25 mouse cellular contexts compared by ENCODE assay signal in genomic region chr2:146087411-146087810, GRCm38 (mm10).
A peak's percentile ranks its signal among the peaks of the same experiment; 100 is the strongest.
DNase-seq lines count a peak whose midpoint lies in the region; ATAC-seq and TF ChIP-seq lines count a peak whose summit lies in the region.
"Had no signal": no experiment of that assay in that cellular context is flagged by ENCODE, and none has a peak within 500 bp of the region (broad histone marks: within the 10 kb centered on the region; RNA-seq: fewer than 3 reads in every experiment).

No protein-coding gene starts in this region.

- WGBS in embryonic facial prominence, embryonic 11.5 days: 100% methylated on average over 1 of the region's 1 CpGs
- 93% methylated on average over 1 of the region's 1 CpGs for WGBS in embryonic facial prominence, embryonic 10.5 days
- WGBS in hindbrain, embryonic 10.5 days: 100% methylated on average over 1 of the region's 1 CpGs
- WGBS in hindbrain, embryonic 16.5 days: 96% methylated on average over 1 of the region's 1 CpGs
- WGBS in midbrain, embryonic 11.5 days: 82% methylated on average over 1 of the region's 1 CpGs
- 95% methylated on average over 1 of the region's 1 CpGs for WGBS in midbrain, embryonic 10.5 days
- 91% methylated on average over 1 of the region's 1 CpGs for WGBS in lung, postnatal 0 days

- no peaks in the 10 kb centered on the region for H3K27me3 ChIP-seq in embryonic facial prominence, embryonic 11.5 days (ENCODE audit: control insufficient read depth, insufficient read depth, low read length)
- H3K27me3 ChIP-seq in embryonic facial prominence, embryonic 10.5 days (replicated peaks; ENCODE audit: low read depth, poor library complexity, severe bottlenecking): no peaks in the 10 kb centered on the region
- no peaks in the 10 kb centered on the region for H3K27me3 ChIP-seq in hindbrain, embryonic 10.5 days (ENCODE audit: insufficient read depth, poor library complexity, severe bottlenecking)
- H3K27me3 ChIP-seq in hindbrain, embryonic 16.5 days (replicated peaks; ENCODE audit: control insufficient read depth, insufficient read depth, low read length): no peaks in the 10 kb centered on the region
- H3K27me3 ChIP-seq in midbrain, embryonic 11.5 days (ENCODE audit: control insufficient read depth, insufficient read depth, low read length): no peaks in the 10 kb centered on the region
- no peaks in the 10 kb centered on the region for H3K27me3 ChIP-seq in midbrain, embryonic 10.5 days (ENCODE audit: low read depth, poor library complexity, severe bottlenecking)
- no peaks in the 10 kb centered on the region for H3K27me3 ChIP-seq in lung, postnatal 0 days (replicated peaks; ENCODE audit: insufficient read depth, low read length)
- H3K27me3 ChIP-seq: embryonic facial prominence, embryonic 15.5 days; forebrain, embryonic 12.5 days had no signal

- no peak for TF ChIP-seq CTCF in lung, postnatal 0 days (IDR thresholded peaks at IDR 0.05)

- peak; percentile 33 for DNase-seq in embryonic facial prominence, embryonic 11.5 days (ENCODE audit: low spot score)
- no peak for DNase-seq in embryonic facial prominence, embryonic 10.5 days (ENCODE audit: low spot score)
- no peak for DNase-seq in hindbrain, embryonic 10.5 days (ENCODE audit: low spot score)
- DNase-seq in midbrain, embryonic 11.5 days (ENCODE audit: low spot score, missing footprints): peak; percentile 75
- DNase-seq in midbrain, embryonic 10.5 days (ENCODE audit: low spot score): no peak
- no peak for DNase-seq in lung, postnatal 0 days (ENCODE audit: low spot score)
- DNase-seq: adrenal gland, adult 8-10 months; adrenal gland, postnatal 14 days; adrenal gland, postnatal 36 days; cerebellum, adult 11-12 months; cerebellum, adult 8-10 months; cerebellum, adult 9-11 months; cerebellum, postnatal 14 days; cerebellum, postnatal 36 days; embryo, embryonic 11 days had no signal

- H3K4me2 ChIP-seq in embryonic facial prominence, embryonic 11.5 days (ENCODE audit: low read depth, low read length): no peak overlapping the region
- H3K4me2 ChIP-seq in hindbrain, embryonic 16.5 days (ENCODE audit: low read length): no peak overlapping the region
- H3K4me2 ChIP-seq in midbrain, embryonic 11.5 days: no peak overlapping the region
- H3K4me2 ChIP-seq in lung, postnatal 0 days (replicated peaks; ENCODE audit: low read depth, low read length): no peak overlapping the region
- H3K4me2 ChIP-seq: embryonic facial prominence, embryonic 13.5 days; embryonic facial prominence, embryonic 15.5 days; forebrain, embryonic 12.5 days had no signal

- no peaks in the 10 kb centered on the region for H3K4me1 ChIP-seq in embryonic facial prominence, embryonic 11.5 days (ENCODE audit: control insufficient read depth, insufficient read depth, low read length)
- peaks cover 32% of the 10 kb centered on the region for H3K4me1 ChIP-seq in embryonic facial prominence, embryonic 10.5 days
- peaks cover 35% of the 10 kb centered on the region for H3K4me1 ChIP-seq in hindbrain, embryonic 10.5 days (replicated peaks)
- no peaks in the 10 kb centered on the region for H3K4me1 ChIP-seq in hindbrain, embryonic 16.5 days (ENCODE audit: control insufficient read depth, insufficient read depth, low read depth, low read length)
- H3K4me1 ChIP-seq in midbrain, embryonic 11.5 days (ENCODE audit: control insufficient read depth, insufficient read depth, low read length): peaks cover 7% of the 10 kb centered on the region
- peaks cover 43% of the 10 kb centered on the region for H3K4me1 ChIP-seq in midbrain, embryonic 10.5 days
- no peaks in the 10 kb centered on the region for H3K4me1 ChIP-seq in lung, postnatal 0 days (ENCODE audit: insufficient read depth, low read depth, low read length)
- H3K4me1 ChIP-seq: embryonic facial prominence, embryonic 13.5 days; embryonic facial prominence, embryonic 15.5 days had no signal

- H3K9ac ChIP-seq in embryonic facial prominence, embryonic 11.5 days (replicated peaks; ENCODE audit: low read length): no peak overlapping the region
- H3K9ac ChIP-seq in hindbrain, embryonic 16.5 days (ENCODE audit: low read depth, low read length): no peak overlapping the region
- no peak overlapping the region for H3K9ac ChIP-seq in midbrain, embryonic 11.5 days (ENCODE audit: low read length)
- H3K9ac ChIP-seq in lung, postnatal 0 days (replicated peaks; ENCODE audit: low read depth): no peak overlapping the region
- H3K9ac ChIP-seq: embryonic facial prominence, embryonic 13.5 days; embryonic facial prominence, embryonic 15.5 days; forebrain, embryonic 12.5 days had no signal

- no peaks in the 10 kb centered on the region for H3K36me3 ChIP-seq in embryonic facial prominence, embryonic 11.5 days (replicated peaks; ENCODE audit: control insufficient read depth, insufficient read depth, low read depth, low read length)
- no peaks in the 10 kb centered on the region for H3K36me3 ChIP-seq in embryonic facial prominence, embryonic 10.5 days (replicated peaks)
- H3K36me3 ChIP-seq in hindbrain, embryonic 10.5 days: no peaks in the 10 kb centered on the region
- H3K36me3 ChIP-seq in hindbrain, embryonic 16.5 days (ENCODE audit: control insufficient read depth, insufficient read depth, low read length): no peaks in the 10 kb centered on the region
- no peaks in the 10 kb centered on the region for H3K36me3 ChIP-seq in midbrain, embryonic 11.5 days (ENCODE audit: control insufficient read depth, insufficient read depth, low read length)
- H3K36me3 ChIP-seq in midbrain, embryonic 10.5 days: no peaks in the 10 kb centered on the region
- H3K36me3 ChIP-seq in lung, postnatal 0 days (ENCODE audit: insufficient read depth, low read length): no peaks in the 10 kb centered on the region
- H3K36me3 ChIP-seq: embryonic facial prominence, embryonic 13.5 days; embryonic facial prominence, embryonic 15.5 days; forebrain, embryonic 10.5 days; forebrain, embryonic 12.5 days had no signal

- TF ChIP-seq EP300 in lung, postnatal 0 days (IDR thresholded peaks at IDR 0.05): no peak

- H3K4me3 ChIP-seq in embryonic facial prominence, embryonic 11.5 days (ENCODE audit: low read depth, low read length): no peak overlapping the region
- no peak overlapping the region for H3K4me3 ChIP-seq in embryonic facial prominence, embryonic 10.5 days
- no peak overlapping the region for H3K4me3 ChIP-seq in hindbrain, embryonic 10.5 days
- H3K4me3 ChIP-seq in hindbrain, embryonic 16.5 days (ENCODE audit: low read length): no peak overlapping the region
- no peak overlapping the region for H3K4me3 ChIP-seq in midbrain, embryonic 11.5 days (ENCODE audit: low read depth, low read length)
- no peak overlapping the region for H3K4me3 ChIP-seq in midbrain, embryonic 10.5 days
- H3K4me3 ChIP-seq in lung, postnatal 0 days (ENCODE audit: low read depth, low read length): no peak overlapping the region
- H3K4me3 ChIP-seq: embryonic facial prominence, embryonic 13.5 days; embryonic facial prominence, embryonic 15.5 days; erythroblast, embryonic 14.5 days; forebrain, embryonic 10.5 days; forebrain, embryonic 12.5 days had no signal

- ATAC-seq in embryonic facial prominence, embryonic 11.5 days (replicated peaks; ENCODE audit: insufficient number of reproducible peaks, low FRiP score, low TSS enrichment, low read depth): no peak
- no peak for ATAC-seq in hindbrain, embryonic 16.5 days
- ATAC-seq in midbrain, embryonic 11.5 days (ENCODE audit: low FRiP score): no peak
- ATAC-seq in lung, postnatal 0 days: no peak
- ATAC-seq: activated CD4-positive, CD25-positive, alpha-beta regulatory T cell, adult 4 months; forebrain, embryonic 14.5 days; forebrain, embryonic 16.5 days; Patski had no signal

- H3K9me3 ChIP-seq in embryonic facial prominence, embryonic 11.5 days (replicated peaks; ENCODE audit: control insufficient read depth, low read length): no peaks in the 10 kb centered on the region
- no peaks in the 10 kb centered on the region for H3K9me3 ChIP-seq in embryonic facial prominence, embryonic 10.5 days
- H3K9me3 ChIP-seq in hindbrain, embryonic 10.5 days: no peaks in the 10 kb centered on the region
- no peaks in the 10 kb centered on the region for H3K9me3 ChIP-seq in hindbrain, embryonic 16.5 days (ENCODE audit: control insufficient read depth, low read length)
- H3K9me3 ChIP-seq in midbrain, embryonic 11.5 days (ENCODE audit: control insufficient read depth, low read length): no peaks in the 10 kb centered on the region
- H3K9me3 ChIP-seq in midbrain, embryonic 10.5 days (replicated peaks): no peaks in the 10 kb centered on the region
- no peaks in the 10 kb centered on the region for H3K9me3 ChIP-seq in lung, postnatal 0 days (ENCODE audit: low read length)
- H3K9me3 ChIP-seq: embryonic facial prominence, embryonic 13.5 days; embryonic facial prominence, embryonic 15.5 days; forebrain, embryonic 10.5 days; forebrain, embryonic 12.5 days had no signal

- H3K27ac ChIP-seq in embryonic facial prominence, embryonic 11.5 days (replicated peaks; ENCODE audit: low read depth, low read length): no peak overlapping the region
- H3K27ac ChIP-seq in embryonic facial prominence, embryonic 10.5 days (replicated peaks): no peak overlapping the region
- H3K27ac ChIP-seq in hindbrain, embryonic 10.5 days: 0 out of 2 replicates have a peak overlapping the region, but pooled peaks have one; percentile 36
- H3K27ac ChIP-seq in hindbrain, embryonic 16.5 days (ENCODE audit: low read depth, low read length): no peak overlapping the region
- H3K27ac ChIP-seq in midbrain, embryonic 11.5 days (ENCODE audit: low read depth, low read length): no peak overlapping the region
- H3K27ac ChIP-seq in midbrain, embryonic 10.5 days (replicated peaks): no peak overlapping the region
- H3K27ac ChIP-seq in lung, postnatal 0 days (ENCODE audit: low read length): no peak overlapping the region
- H3K27ac ChIP-seq: embryonic facial prominence, embryonic 13.5 days; embryonic facial prominence, embryonic 15.5 days; forebrain, embryonic 12.5 days had no signal

Comparison
In these comparisons a context has a peak if more than half of its experiments do, and no peak if none do; other contexts are left out.
1. DNase-seq: peak in embryonic facial prominence, embryonic 11.5 days (single experiment) and midbrain, embryonic 11.5 days (single experiment); none in embryonic facial prominence, embryonic 10.5 days (single experiment), hindbrain, embryonic 10.5 days (single experiment), midbrain, embryonic 10.5 days (single experiment) and lung, postnatal 0 days (single experiment).